Mouse (Mus musculus): Measurements from ENCODE around the gene Gpn3. TPM values are rescaled to one million over a fixed set of nuclear protein-coding genes. Genes with fewer than 3 reads are reported as not detected.
A peak's percentile ranks its signal among the peaks of the same experiment; 100 is the strongest.

Gpn3 gene
- polyA plus RNA-seq (2014; fragmentation: Nextera tagmentation; extraction: Ambion mirVana), result 68.4 and 71.2 TPM in 2 replicates

- 0% methylated on average over 27 of the region's 46 CpGs for WGBS
- Histone ChIP-seq H3K27me3 (ENCODE audit: control insufficient read depth, insufficient read depth, low read length) (no peaks in the 10 kb centered on the region), H3K9ac (ENCODE audit: low read length) (peak within 1 kb of the TSS; percentile 75), H3K4me2 (ENCODE audit: low read depth) (peak within 1 kb of the TSS; percentile 70), H3K4me3 (ENCODE audit: low read depth, low read length) (peak within 1 kb of the TSS; percentile 76), H3K36me3 (ENCODE audit: control insufficient read depth, insufficient read depth, low read length) (peaks cover 16% of the 10 kb centered on the region), H3K27ac (ENCODE audit: low read depth, low read length) (peak within 1 kb of the TSS; percentile 93), H3K4me1 (ENCODE audit: control insufficient read depth, insufficient read depth, low read length) (0 out of 2 replicates have a peak, but pooled peaks cover 2% of the 10 kb centered on the region), H3K9me3 (ENCODE audit: control insufficient read depth, low read length) (no peaks in the 10 kb centered on the region)
- ATAC-seq (ENCODE audit: insufficient read depth, low FRiP score, low TSS enrichment), result peak; percentile 84
- no peak for DNase-seq (ENCODE audit: low spot score)
Observed at GRCm38 (mm10) chr5:122371591-122372191, at the start of gene Gpn3. Gene Gpn3, plus strand, starts transcription at chr5:122371876.

- no peak overlapping the region for H3K4me3 ChIP-seq (ENCODE audit: low read depth, low read length)
- ATAC-seq (ENCODE audit: insufficient read depth, low FRiP score, low TSS enrichment), result no peak
- H3K36me3 ChIP-seq (ENCODE audit: control insufficient read depth, insufficient read depth, low read length), result no peaks in the 10 kb centered on the region; the same call in 1 of the 2 replicates
Observed at GRCm38 (mm10) chr5:122323523-122323922, 48.2 kb upstream of the Gpn3 start.

GRCm38 (mm10) chr5:122324608-122325431, 46.9 kb upstream of the Gpn3 start:
- H3K4me3 ChIP-seq (ENCODE audit: low read depth, low read length), result no peak overlapping the region
- no peak overlapping the region for H3K9ac ChIP-seq (ENCODE audit: low read length)
- no peaks in the 10 kb centered on the region for H3K27me3 ChIP-seq (ENCODE audit: control insufficient read depth, insufficient read depth, low read length)
- H3K9me3 ChIP-seq (ENCODE audit: control insufficient read depth, low read length), result no peaks in the 10 kb centered on the region
- no peak for DNase-seq (ENCODE audit: low spot score)
- H3K27ac ChIP-seq (ENCODE audit: low read depth, low read length), result no peak overlapping the region
- no peaks in the 10 kb centered on the region for H3K4me1 ChIP-seq (ENCODE audit: control insufficient read depth, insufficient read depth, low read length)
- no peaks in the 10 kb centered on the region; the same call in 1 of the 2 replicates for H3K36me3 ChIP-seq (ENCODE audit: control insufficient read depth, insufficient read depth, low read length)
- H3K4me2 ChIP-seq (ENCODE audit: low read depth), result no peak overlapping the region
- no peak for ATAC-seq (ENCODE audit: insufficient read depth, low FRiP score, low TSS enrichment)
- WGBS, result 89% methylated on average over 23 of the region's 23 CpGs

More at GRCm38 (mm10) chr5:122323523-122323922, 48.2 kb upstream of the Gpn3 start:
- no peaks in the 10 kb centered on the region for H3K4me1 ChIP-seq (ENCODE audit: control insufficient read depth, insufficient read depth, low read length)
- H3K9me3 ChIP-seq (ENCODE audit: control insufficient read depth, low read length), result no peaks in the 10 kb centered on the region
- no peak for DNase-seq (ENCODE audit: low spot score)
- WGBS, result 75% methylated on average over 8 of the region's 8 CpGs
- H3K9ac ChIP-seq (ENCODE audit: low read length), result no peak overlapping the region
- no peak overlapping the region for H3K27ac ChIP-seq (ENCODE audit: low read depth, low read length)
- no peaks in the 10 kb centered on the region for H3K27me3 ChIP-seq (ENCODE audit: control insufficient read depth, insufficient read depth, low read length)
- H3K4me2 ChIP-seq (ENCODE audit: low read depth), result no peak overlapping the region

GRCm38 (mm10) chr5:122325477-122325876, 46.2 kb upstream of the Gpn3 start:
- ATAC-seq (ENCODE audit: insufficient read depth, low FRiP score, low TSS enrichment) (no peak), DNase-seq (ENCODE audit: low spot score) (no peak)
- Histone ChIP-seq H3K9me3 (ENCODE audit: control insufficient read depth, low read length) (no peaks in the 10 kb centered on the region), H3K36me3 (ENCODE audit: control insufficient read depth, insufficient read depth, low read length) (no peaks in the 10 kb centered on the region), H3K4me2 (ENCODE audit: low read depth) (no peak overlapping the region), H3K4me3 (ENCODE audit: low read depth, low read length) (no peak overlapping the region), H3K27ac (ENCODE audit: low read depth, low read length) (no peak overlapping the region), H3K4me1 (ENCODE audit: control insufficient read depth, insufficient read depth, low read length) (no peaks in the 10 kb centered on the region), H3K27me3 (ENCODE audit: control insufficient read depth, insufficient read depth, low read length) (no peaks in the 10 kb centered on the region), H3K9ac (ENCODE audit: low read length) (no peak overlapping the region)
- WGBS, result 86% methylated on average over 8 of the region's 8 CpGs

GRCm38 (mm10) chr5:122327283-122327682, 44.4 kb upstream of the Gpn3 start:
- Histone ChIP-seq H3K4me2 (ENCODE audit: low read depth) (no peak overlapping the region), H3K27me3 (ENCODE audit: control insufficient read depth, insufficient read depth, low read length) (no peaks in the 10 kb centered on the region), H3K9ac (ENCODE audit: low read length) (no peak overlapping the region), H3K9me3 (ENCODE audit: control insufficient read depth, low read length) (no peaks in the 10 kb centered on the region), H3K4me3 (ENCODE audit: low read depth, low read length) (no peak overlapping the region), H3K27ac (ENCODE audit: low read depth, low read length) (no peak overlapping the region), H3K4me1 (ENCODE audit: control insufficient read depth, insufficient read depth, low read length) (no peaks in the 10 kb centered on the region), H3K36me3 (ENCODE audit: control insufficient read depth, insufficient read depth, low read length) (no peaks in the 10 kb centered on the region)
- ATAC-seq (ENCODE audit: insufficient read depth, low FRiP score, low TSS enrichment), result no peak
- DNase-seq (ENCODE audit: low spot score), result no peak
- 93% methylated on average over 3 of the region's 3 CpGs for WGBS

GRCm38 (mm10) chr5:122330269-122330668, 41.4 kb upstream of the Gpn3 start:
- Histone ChIP-seq H3K4me1 (ENCODE audit: control insufficient read depth, insufficient read depth, low read length) (no peaks in the 10 kb centered on the region), H3K4me2 (ENCODE audit: low read depth) (no peak overlapping the region), H3K9ac (ENCODE audit: low read length) (no peak overlapping the region), H3K4me3 (ENCODE audit: low read depth, low read length) (no peak overlapping the region), H3K27me3 (ENCODE audit: control insufficient read depth, insufficient read depth, low read length) (no peaks in the 10 kb centered on the region), H3K9me3 (ENCODE audit: control insufficient read depth, low read length) (no peaks in the 10 kb centered on the region), H3K36me3 (ENCODE audit: control insufficient read depth, insufficient read depth, low read length) (no peaks in the 10 kb centered on the region), H3K27ac (ENCODE audit: low read depth, low read length) (no peak overlapping the region)
- WGBS, result 88% methylated on average over 4 of the region's 4 CpGs
- DNase-seq (ENCODE audit: low spot score) (no peak), ATAC-seq (ENCODE audit: insufficient read depth, low FRiP score, low TSS enrichment) (no peak)

GRCm38 (mm10) chr5:122334682-122335081, 37.0 kb upstream of the Gpn3 start:
- no peak overlapping the region for H3K4me3 ChIP-seq (ENCODE audit: low read depth, low read length)
- no peak overlapping the region for H3K27ac ChIP-seq (ENCODE audit: low read depth, low read length)
- no peaks in the 10 kb centered on the region for H3K9me3 ChIP-seq (ENCODE audit: control insufficient read depth, low read length)
- no peaks in the 10 kb centered on the region for H3K36me3 ChIP-seq (ENCODE audit: control insufficient read depth, insufficient read depth, low read length)
- H3K4me1 ChIP-seq (ENCODE audit: control insufficient read depth, insufficient read depth, low read length), result no peaks in the 10 kb centered on the region
- H3K4me2 ChIP-seq (ENCODE audit: low read depth), result no peak overlapping the region
- WGBS, result 73% methylated on average over 3 of the region's 3 CpGs
- no peak overlapping the region for H3K9ac ChIP-seq (ENCODE audit: low read length)
- DNase-seq (ENCODE audit: low spot score) (no peak), ATAC-seq (ENCODE audit: insufficient read depth, low FRiP score, low TSS enrichment) (no peak)
- H3K27me3 ChIP-seq (ENCODE audit: control insufficient read depth, insufficient read depth, low read length), result no peaks in the 10 kb centered on the region

- WGBS, result 92% methylated on average over 7 of the region's 7 CpGs
- H3K27me3 ChIP-seq (ENCODE audit: control insufficient read depth, insufficient read depth, low read length), result no peaks in the 10 kb centered on the region
Observed at GRCm38 (mm10) chr5:122336554-122337294, 35.0 kb upstream of the Gpn3 start.

More at GRCm38 (mm10) chr5:122336554-122337294, 35.0 kb upstream of the Gpn3 start:
- Histone ChIP-seq H3K9ac (ENCODE audit: low read length) (no peak overlapping the region), H3K27ac (ENCODE audit: low read depth, low read length) (no peak overlapping the region), H3K9me3 (ENCODE audit: control insufficient read depth, low read length) (no peaks in the 10 kb centered on the region), H3K4me1 (ENCODE audit: control insufficient read depth, insufficient read depth, low read length) (no peaks in the 10 kb centered on the region), H3K36me3 (ENCODE audit: control insufficient read depth, insufficient read depth, low read length) (no peaks in the 10 kb centered on the region), H3K4me3 (ENCODE audit: low read depth, low read length) (no peak overlapping the region), H3K4me2 (ENCODE audit: low read depth) (no peak overlapping the region)
- no peak for ATAC-seq (ENCODE audit: insufficient read depth, low FRiP score, low TSS enrichment)
- no peak for DNase-seq (ENCODE audit: low spot score)

All from neural tube, embryonic 11.5 days (tissue).